Mouse (Mus musculus): ENCODE results near the gene Lhfpl3. TPM values are rescaled to one million over a fixed set of nuclear protein-coding genes. Genes with fewer than 3 reads are reported as not detected.

Lhfpl3 gene
- polyA plus RNA-seq, 1 experiment from 2014 or later = 1.1 TPM

GRCm38 (mm10) chr5:22986771-22987170 is 240.9 kb downstream of the Lhfpl3 start:
- H3K36me3 ChIP-seq (ENCODE audit: control insufficient read depth, insufficient read depth, low read length) = no peaks in the 10 kb centered on the region
- H3K27me3 ChIP-seq (ENCODE audit: control insufficient read depth, insufficient read depth, low read length) = no peaks in the 10 kb centered on the region
- no peak overlapping the region for H3K4me2 ChIP-seq (replicated peaks; ENCODE audit: low read depth, low read length)
- H3K9ac ChIP-seq (ENCODE audit: low read depth, low read length) = no peak overlapping the region
- ATAC-seq (ENCODE audit: low FRiP score) (no peak), DNase-seq (ENCODE audit: low spot score) (no peak)
- H3K4me3 ChIP-seq (ENCODE audit: low read depth, low read length) = no peak overlapping the region
- H3K27ac ChIP-seq (ENCODE audit: low read depth, low read length) = no peak overlapping the region
- whole genome bisulfite sequencing = 91% methylated on average over 2 of the region's 2 CpGs
- H3K4me1 ChIP-seq (replicated peaks; ENCODE audit: control insufficient read depth, insufficient read depth, low read length) = no peaks in the 10 kb centered on the region
- H3K9me3 ChIP-seq (ENCODE audit: control insufficient read depth, low read length) = no peaks in the 10 kb centered on the region

DNA sequence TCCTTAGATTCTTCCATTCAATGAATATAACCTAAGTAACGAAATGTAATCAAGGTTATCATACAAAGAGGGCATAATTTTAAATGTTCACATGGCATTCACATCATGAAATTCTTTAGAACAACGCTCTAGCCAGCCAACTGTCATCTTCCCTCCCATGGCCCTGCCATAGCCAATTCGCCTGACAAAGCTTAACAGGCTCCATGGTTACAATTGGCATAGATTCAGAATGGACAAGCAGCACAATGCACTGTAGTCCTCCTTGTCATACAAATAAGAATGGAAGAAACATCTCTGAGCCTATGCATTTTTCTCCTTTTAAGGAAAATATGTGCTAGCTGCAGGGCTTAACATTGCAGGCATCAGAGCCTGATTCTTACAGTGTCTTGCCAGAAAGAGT is 254.0 kb downstream of the Lhfpl3 start:
- Histone ChIP-seq H3K4me1 (replicated peaks; ENCODE audit: control insufficient read depth, insufficient read depth, low read length) (no peaks in the 10 kb centered on the region), H3K27ac (ENCODE audit: low read depth, low read length) (no peak overlapping the region), H3K9ac (ENCODE audit: low read depth, low read length) (no peak overlapping the region), H3K4me2 (replicated peaks; ENCODE audit: low read depth, low read length) (no peak overlapping the region), H3K27me3 (ENCODE audit: control insufficient read depth, insufficient read depth, low read length) (no peaks in the 10 kb centered on the region), H3K9me3 (ENCODE audit: control insufficient read depth, low read length) (no peaks in the 10 kb centered on the region), H3K4me3 (ENCODE audit: low read depth, low read length) (no peak overlapping the region), H3K36me3 (ENCODE audit: control insufficient read depth, insufficient read depth, low read length) (no peaks in the 10 kb centered on the region)
- no peak for DNase-seq (ENCODE audit: low spot score)
- no peak for ATAC-seq (ENCODE audit: low FRiP score)
- WGBS = 85% methylated on average over 3 of the region's 3 CpGs

- Histone ChIP-seq H3K9ac (ENCODE audit: low read depth, low read length) (no peak overlapping the region), H3K27ac (ENCODE audit: low read depth, low read length) (no peak overlapping the region), H3K9me3 (ENCODE audit: control insufficient read depth, low read length) (no peaks in the 10 kb centered on the region), H3K4me3 (ENCODE audit: low read depth, low read length) (no peak overlapping the region), H3K4me1 (replicated peaks; ENCODE audit: control insufficient read depth, insufficient read depth, low read length) (no peaks in the 10 kb centered on the region), H3K4me2 (replicated peaks; ENCODE audit: low read depth, low read length) (no peak overlapping the region), H3K36me3 (ENCODE audit: control insufficient read depth, insufficient read depth, low read length) (no peaks in the 10 kb centered on the region), H3K27me3 (ENCODE audit: control insufficient read depth, insufficient read depth, low read length) (no peaks in the 10 kb centered on the region)
- WGBS = 86% methylated on average over 2 of the region's 2 CpGs
- no peak for DNase-seq (ENCODE audit: low spot score)
- ATAC-seq (ENCODE audit: low FRiP score) = no peak
Measured at GRCm38 (mm10) chr5:23003123-23003797, 257.4 kb downstream of the Lhfpl3 start.

- Histone ChIP-seq H3K27ac (ENCODE audit: low read depth, low read length) (no peak overlapping the region), H3K4me2 (replicated peaks; ENCODE audit: low read depth, low read length) (no peak overlapping the region), H3K27me3 (ENCODE audit: control insufficient read depth, insufficient read depth, low read length) (no peaks in the 10 kb centered on the region), H3K9me3 (ENCODE audit: control insufficient read depth, low read length) (no peaks in the 10 kb centered on the region), H3K9ac (ENCODE audit: low read depth, low read length) (no peak overlapping the region), H3K36me3 (ENCODE audit: control insufficient read depth, insufficient read depth, low read length) (no peaks in the 10 kb centered on the region), H3K4me3 (ENCODE audit: low read depth, low read length) (no peak overlapping the region), H3K4me1 (replicated peaks; ENCODE audit: control insufficient read depth, insufficient read depth, low read length) (no peaks in the 10 kb centered on the region)
- ATAC-seq (ENCODE audit: low FRiP score) (no peak), DNase-seq (ENCODE audit: low spot score) (no peak)
- 88% methylated on average over 1 of the region's 1 CpGs for WGBS
Measured at GRCm38 (mm10) chr5:23006207-23006606, 260.3 kb downstream of the Lhfpl3 start.

DNA sequence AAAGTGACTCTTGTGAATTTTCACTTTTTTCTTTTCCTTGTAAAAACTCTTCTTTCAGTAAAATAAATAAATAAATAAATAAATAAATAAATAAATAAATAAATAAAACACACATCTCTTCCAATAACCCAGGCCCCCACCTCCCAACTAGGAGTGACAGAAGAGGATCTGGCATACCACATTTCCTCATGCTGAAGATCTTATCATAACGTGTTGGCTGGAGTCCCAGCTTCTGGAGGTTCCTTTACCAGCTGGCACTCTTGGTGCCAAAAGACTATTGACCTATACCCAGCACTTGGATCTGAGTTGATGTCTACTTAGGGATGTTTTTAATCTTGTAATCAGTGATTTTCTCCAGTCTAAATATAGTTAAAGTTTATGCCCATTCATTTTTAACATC is 264.6 kb downstream of the Lhfpl3 start:
- Histone ChIP-seq H3K27me3 (ENCODE audit: control insufficient read depth, insufficient read depth, low read length) (no peaks in the 10 kb centered on the region), H3K4me2 (replicated peaks; ENCODE audit: low read depth, low read length) (no peak overlapping the region), H3K9me3 (ENCODE audit: control insufficient read depth, low read length) (no peaks in the 10 kb centered on the region), H3K27ac (ENCODE audit: low read depth, low read length) (no peak overlapping the region), H3K4me1 (replicated peaks; ENCODE audit: control insufficient read depth, insufficient read depth, low read length) (no peaks in the 10 kb centered on the region), H3K4me3 (ENCODE audit: low read depth, low read length) (no peak overlapping the region), H3K9ac (ENCODE audit: low read depth, low read length) (no peak overlapping the region), H3K36me3 (ENCODE audit: control insufficient read depth, insufficient read depth, low read length) (no peaks in the 10 kb centered on the region)
- WGBS = 74% methylated on average over 1 of the region's 1 CpGs
- DNase-seq (ENCODE audit: low spot score) (no peak), ATAC-seq (ENCODE audit: low FRiP score) (no peak)

- Histone ChIP-seq H3K4me2 (replicated peaks; ENCODE audit: low read depth, low read length) (no peak overlapping the region), H3K27ac (ENCODE audit: low read depth, low read length) (no peak overlapping the region), H3K9ac (ENCODE audit: low read depth, low read length) (no peak overlapping the region), H3K27me3 (ENCODE audit: control insufficient read depth, insufficient read depth, low read length) (no peaks in the 10 kb centered on the region), H3K9me3 (ENCODE audit: control insufficient read depth, low read length) (no peaks in the 10 kb centered on the region), H3K4me1 (replicated peaks; ENCODE audit: control insufficient read depth, insufficient read depth, low read length) (no peaks in the 10 kb centered on the region), H3K4me3 (ENCODE audit: low read depth, low read length) (no peak overlapping the region), H3K36me3 (ENCODE audit: control insufficient read depth, insufficient read depth, low read length) (no peaks in the 10 kb centered on the region)
- DNase-seq (ENCODE audit: low spot score) = no peak
- no peak for ATAC-seq (ENCODE audit: low FRiP score)
Measured at GRCm38 (mm10) chr5:23013997-23014396, 268.1 kb downstream of the Lhfpl3 start.

GRCm38 (mm10) chr5:23015587-23016335 is 269.9 kb downstream of the Lhfpl3 start:
- Histone ChIP-seq H3K4me1 (replicated peaks; ENCODE audit: control insufficient read depth, insufficient read depth, low read length) (no peaks in the 10 kb centered on the region), H3K4me2 (replicated peaks; ENCODE audit: low read depth, low read length) (no peak overlapping the region), H3K27me3 (ENCODE audit: control insufficient read depth, insufficient read depth, low read length) (no peaks in the 10 kb centered on the region), H3K4me3 (ENCODE audit: low read depth, low read length) (no peak overlapping the region), H3K9ac (ENCODE audit: low read depth, low read length) (no peak overlapping the region), H3K9me3 (ENCODE audit: control insufficient read depth, low read length) (no peaks in the 10 kb centered on the region), H3K27ac (ENCODE audit: low read depth, low read length) (no peak overlapping the region), H3K36me3 (ENCODE audit: control insufficient read depth, insufficient read depth, low read length) (no peaks in the 10 kb centered on the region)
- DNase-seq (ENCODE audit: low spot score) = no peak
- ATAC-seq (ENCODE audit: low FRiP score) = no peak
- WGBS = 77% methylated on average over 8 of the region's 8 CpGs

DNA sequence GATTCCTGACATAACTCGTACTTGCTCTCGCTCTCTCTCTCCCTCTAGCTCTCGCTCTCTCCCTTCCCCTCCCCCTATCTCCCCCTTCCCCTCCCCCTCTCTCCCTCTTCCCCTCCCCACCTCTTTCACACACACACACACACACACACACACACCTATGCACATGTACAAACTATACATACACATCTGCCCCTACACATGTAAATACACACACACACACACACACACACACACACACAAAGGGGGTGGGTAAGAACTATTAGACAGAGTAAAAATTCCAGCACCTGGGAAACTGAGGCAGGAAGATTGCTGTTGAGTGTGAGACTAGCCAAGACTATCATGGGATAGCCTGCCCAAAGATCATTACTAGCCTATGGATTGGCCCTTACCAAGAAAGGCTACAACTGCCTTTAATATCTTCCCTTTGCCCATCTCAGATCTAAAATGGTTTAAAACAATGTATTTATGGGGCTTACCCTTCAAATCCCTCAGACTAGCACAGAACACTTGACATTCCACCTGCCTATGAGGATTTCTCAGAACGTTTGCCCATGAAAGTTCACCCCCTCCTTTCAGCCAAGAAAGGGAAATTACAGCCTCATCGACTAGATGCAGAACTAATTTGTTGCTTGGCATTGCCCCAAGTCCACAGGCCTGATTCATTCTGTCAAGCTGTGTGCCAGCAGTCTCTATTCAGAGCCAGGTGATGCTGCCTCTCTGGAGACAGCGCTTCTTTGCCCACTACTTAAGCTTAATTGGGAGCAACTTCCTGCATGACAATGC is 289.3 kb downstream of the Lhfpl3 start:
- H3K27ac ChIP-seq (ENCODE audit: low read depth, low read length) = no peak overlapping the region
- H3K4me2 ChIP-seq (replicated peaks; ENCODE audit: low read depth, low read length) = no peak overlapping the region
- H3K4me1 ChIP-seq (replicated peaks; ENCODE audit: control insufficient read depth, insufficient read depth, low read length) = no peaks in the 10 kb centered on the region
- 85% methylated on average over 6 of the region's 6 CpGs for WGBS
- H3K9me3 ChIP-seq (ENCODE audit: control insufficient read depth, low read length) = no peaks in the 10 kb centered on the region
- H3K9ac ChIP-seq (ENCODE audit: low read depth, low read length) = no peak overlapping the region
- no peak overlapping the region for H3K4me3 ChIP-seq (ENCODE audit: low read depth, low read length)
- H3K36me3 ChIP-seq (ENCODE audit: control insufficient read depth, insufficient read depth, low read length) = no peaks in the 10 kb centered on the region
- no peak for DNase-seq (ENCODE audit: low spot score)
- no peak for ATAC-seq (ENCODE audit: low FRiP score)
- no peaks in the 10 kb centered on the region for H3K27me3 ChIP-seq (ENCODE audit: control insufficient read depth, insufficient read depth, low read length)
